11 mouse cellular contexts compared by ENCODE assay signal in the genomic region with DNA sequence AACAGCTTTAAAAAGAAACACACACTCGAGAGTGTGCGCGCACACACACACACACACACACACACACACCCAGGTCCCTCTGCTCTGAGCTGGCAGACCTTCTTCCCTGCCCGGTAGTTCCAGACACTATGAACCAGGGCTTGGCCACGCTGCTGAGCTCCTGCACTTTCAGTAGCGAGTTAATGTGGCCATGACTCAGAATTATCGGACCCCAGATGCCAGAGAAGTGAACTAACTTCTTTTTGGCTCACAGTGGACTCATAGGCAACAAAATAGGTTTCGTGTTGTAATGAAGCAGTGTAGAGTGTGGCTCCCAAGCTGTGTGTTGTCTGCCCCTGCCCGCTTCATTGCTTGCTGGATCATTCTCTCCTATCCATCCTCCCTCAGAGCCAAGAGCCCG.
DNase-seq lines count a peak whose midpoint lies in the region; ATAC-seq and TF ChIP-seq lines count a peak whose summit lies in the region.
"Had no signal": no experiment of that assay in that cellular context is flagged by ENCODE, and none has a peak within 500 bp of the region (broad histone marks: within the 10 kb centered on the region; RNA-seq: fewer than 3 reads in every experiment).

No protein-coding gene starts in this region.

- peak overlapping the region; percentile 51; the same call in 1 of the 2 replicates for H3K27ac ChIP-seq in lung, postnatal 0 days (ENCODE audit: low read length)
- peak overlapping the region; percentile 90 for H3K27ac ChIP-seq in embryonic fibroblast, embryonic 13.5 days (ENCODE audit: insufficient read depth, low read length)
- H3K27ac ChIP-seq in limb, embryonic 15.5 days: peak overlapping the region; percentile 54

- no peak overlapping the region for H3K4me2 ChIP-seq in lung, postnatal 0 days (replicated peaks; ENCODE audit: low read depth, low read length)
- no peak overlapping the region for H3K4me2 ChIP-seq in limb, embryonic 15.5 days
- H3K4me2 ChIP-seq: liver, embryonic 11.5 days had no signal

- no peak overlapping the region for H3K4me3 ChIP-seq in lung, postnatal 0 days (ENCODE audit: low read depth, low read length)
- H3K4me3 ChIP-seq in embryonic fibroblast, embryonic 13.5 days (ENCODE audit: insufficient read depth, low read length): no peak overlapping the region
- H3K4me3 ChIP-seq in limb, embryonic 15.5 days: no peak overlapping the region

- no peak overlapping the region for H3K9ac ChIP-seq in lung, postnatal 0 days (replicated peaks; ENCODE audit: low read depth)
- H3K9ac ChIP-seq in limb, embryonic 15.5 days: no peak overlapping the region

- TF ChIP-seq CTCF in lung, postnatal 0 days (IDR thresholded peaks at IDR 0.05): no peak
- no peak for TF ChIP-seq CTCF in embryonic fibroblast, embryonic 13.5 days (IDR thresholded peaks at IDR 0.05; ENCODE audit: borderline replicate concordance, insufficient read depth, low read length)

- no peaks in the 10 kb centered on the region for H3K9me3 ChIP-seq in lung, postnatal 0 days (ENCODE audit: low read length)
- H3K9me3 ChIP-seq in limb, embryonic 15.5 days: no peaks in the 10 kb centered on the region

- peak; percentile 45 for ATAC-seq in lung, postnatal 0 days
- 0 out of 2 replicates have a peak, but pooled peaks have one; percentile 56 for ATAC-seq in limb, embryonic 15.5 days (ENCODE audit: insufficient number of reproducible peaks, low FRiP score, low TSS enrichment, low read depth)

- WGBS in lung, postnatal 0 days: 71% methylated on average over 10 of the region's 10 CpGs
- WGBS in limb, embryonic 15.5 days: 70% methylated on average over 10 of the region's 10 CpGs

- 0 out of 2 replicates have a peak, but pooled peaks have one; percentile 27 for TF ChIP-seq POLR2A in embryonic fibroblast, embryonic 13.5 days (IDR thresholded peaks at IDR 0.05; ENCODE audit: low read depth, low read length)

- H3K4me1 ChIP-seq in lung, postnatal 0 days (ENCODE audit: insufficient read depth, low read depth, low read length): peaks cover 20% of the 10 kb centered on the region
- peaks cover 22% of the 10 kb centered on the region for H3K4me1 ChIP-seq in embryonic fibroblast, embryonic 13.5 days (ENCODE audit: control insufficient read depth, insufficient read depth, low read length)
- peaks cover 14% of the 10 kb centered on the region; the same call in 1 of the 2 replicates for H3K4me1 ChIP-seq in limb, embryonic 15.5 days

- no peak for TF ChIP-seq EP300 in lung, postnatal 0 days (IDR thresholded peaks at IDR 0.05)

- H3K36me3 ChIP-seq in lung, postnatal 0 days (ENCODE audit: insufficient read depth, low read length): no peaks in the 10 kb centered on the region
- H3K36me3 ChIP-seq in limb, embryonic 15.5 days: no peaks in the 10 kb centered on the region

- H3K27me3 ChIP-seq in lung, postnatal 0 days (replicated peaks; ENCODE audit: insufficient read depth, low read length): no peaks in the 10 kb centered on the region
- H3K27me3 ChIP-seq in limb, embryonic 15.5 days: no peaks in the 10 kb centered on the region

- peak; percentile 56 for DNase-seq in adrenal gland, postnatal 10 days
- DNase-seq in adrenal gland, adult 8-10 months: no peak
- peak; percentile 51 for DNase-seq in lung, postnatal 0 days (ENCODE audit: low spot score)
- no peak for DNase-seq in lung, adult 18-20 months
- no peak for DNase-seq in layer of hippocampus, adult 9-11 months
- no peak for DNase-seq in cerebellum, postnatal 36 days
- DNase-seq: B cell, adult 2 months; kidney, postnatal 10 days had no signal

Comparison
In these comparisons a context has a peak if more than half of its experiments do, and no peak if none do; other contexts are left out.
1. DNase-seq: peak in adrenal gland, postnatal 10 days (single experiment) and lung, postnatal 0 days (single experiment); none in adrenal gland, adult 8-10 months (single experiment), lung, adult 18-20 months (0 of 2), layer of hippocampus, adult 9-11 months (single experiment) and cerebellum, postnatal 36 days (0 of 2).
2. Peak in every context shown above with its lines, with median percentiles within 50 percentile points of each other: H3K27ac ChIP-seq.